Mouse (Mus musculus) midbrain, embryonic 10.5 days (tissue): ENCODE data around the gene Ggta1. TPM values are rescaled to one million over a fixed set of nuclear protein-coding genes. Genes with fewer than 3 reads are reported as not detected.

ENCODE experiments used
- DNase-seq: peaks from one replicate; pipeline ENCODE4 v3.0.0-alpha.2; 2017; ENCODE audit warnings: low spot score
- H3K27ac ChIP-seq: fragments of 300-500 bp; sonication (generic); replicated peaks from 2 replicates; pipeline ENCODE4 v1.5.1; 2016; ENCODE audit warnings: mild to moderate bottlenecking
- H3K27me3 ChIP-seq: fragments of 300-500 bp; sonication (generic); 2 replicates; pipeline ENCODE4 v1.6.1; 2016; ENCODE audit warnings: low read depth, mild to moderate bottlenecking; ENCODE audit not compliant: poor library complexity, severe bottlenecking
- H3K36me3 ChIP-seq: fragments of 300-500 bp; sonication (generic); 2 replicates; pipeline ENCODE4 v1.6.1; 2016; ENCODE audit warnings: mild to moderate bottlenecking, moderate library complexity
- H3K4me1 ChIP-seq: fragments of 300-500 bp; sonication (generic); 2 replicates; pipeline ENCODE4 v1.6.1; 2016
- H3K4me3 ChIP-seq: fragments of 300-500 bp; sonication (generic); 2 replicates; pipeline ENCODE4 v1.5.1; 2016; ENCODE audit warnings: mild to moderate bottlenecking, moderate library complexity
- H3K9me3 ChIP-seq: fragments of 300-500 bp; sonication (generic); replicated peaks from 2 replicates; pipeline ENCODE4 v1.6.1; 2016; ENCODE audit warnings: mild to moderate bottlenecking
- WGBS: fragments of 180-500 bp; shearing (Covaris S2); methylation state at CpG from one replicate; pipeline ENCODE4 v1.1.7; 2016; 5-methylcytosine and 5-hydroxymethylcytosine counted together
- polyA plus RNA-seq: library from polyadenylated mRNA; unstranded; fragments of >200 nt; fragmentation: Nextera tagmentation; extraction: Ambion mirVana; gene quantifications from 2 replicates; pipeline ENCODE4 v1.2.1, GENCODE M21; 2016

The Ggta1 gene
- polyA plus RNA-seq, 1 experiment from 2014 or later = 6.0 TPM

DNA sequence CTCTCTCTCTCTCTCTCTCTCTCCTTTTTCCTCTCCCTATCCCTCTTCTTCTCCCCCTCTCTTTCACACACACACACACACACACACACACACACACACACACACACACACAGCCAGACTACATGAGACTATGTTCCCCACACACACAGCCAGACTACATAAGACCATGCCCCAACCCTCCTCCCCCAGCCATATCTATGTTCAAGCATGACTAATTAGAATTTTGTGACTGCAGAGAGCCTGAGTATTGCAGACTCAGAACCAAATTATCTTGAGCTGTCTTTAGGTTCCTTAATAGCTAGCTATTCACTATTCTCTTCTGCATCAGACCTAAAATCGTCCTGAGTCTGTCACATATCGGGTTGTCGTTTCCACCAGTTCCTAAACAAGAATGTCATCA is 39.5 kb upstream of the Ggta1 start:
- 87% methylated on average over 3 of the region's 3 CpGs for WGBS
- Histone ChIP-seq H3K9me3 (no peaks in the 10 kb centered on the region), H3K27ac (no peak overlapping the region), H3K36me3 (no peaks in the 10 kb centered on the region), H3K4me1 (peaks cover 15% of the 10 kb centered on the region), H3K4me3 (no peak overlapping the region), H3K27me3 (no peaks in the 10 kb centered on the region)
- DNase-seq = no peak

DNA sequence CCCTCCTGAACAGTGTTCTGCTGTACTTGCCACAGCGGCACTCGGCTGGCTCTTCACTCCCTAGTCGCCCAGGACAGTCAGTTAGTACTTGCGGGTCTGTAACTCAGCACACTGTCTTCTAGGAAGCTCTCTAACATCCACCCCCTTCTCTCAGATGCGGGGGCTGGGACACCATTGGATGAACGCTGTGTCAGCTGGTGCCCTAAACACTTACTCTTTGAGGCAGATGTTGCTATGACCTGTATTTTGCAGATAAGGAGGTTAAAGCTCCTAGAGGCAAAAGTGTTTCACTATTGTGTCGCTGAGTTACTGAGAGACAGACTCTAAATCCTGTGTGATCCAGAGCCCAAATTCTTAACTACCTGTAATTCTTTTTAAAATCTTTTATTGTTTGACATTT is 36.4 kb upstream of the Ggta1 start:
- H3K4me3 ChIP-seq = no peak overlapping the region
- no peak overlapping the region for H3K27ac ChIP-seq
- H3K36me3 ChIP-seq = no peaks in the 10 kb centered on the region
- no peaks in the 10 kb centered on the region for H3K9me3 ChIP-seq
- 80% methylated on average over 7 of the region's 7 CpGs for WGBS
- 0 out of 2 replicates have a peak, but pooled peaks cover 3% of the 10 kb centered on the region for H3K4me1 ChIP-seq
- DNase-seq = no peak
- H3K27me3 ChIP-seq = no peaks in the 10 kb centered on the region

DNA sequence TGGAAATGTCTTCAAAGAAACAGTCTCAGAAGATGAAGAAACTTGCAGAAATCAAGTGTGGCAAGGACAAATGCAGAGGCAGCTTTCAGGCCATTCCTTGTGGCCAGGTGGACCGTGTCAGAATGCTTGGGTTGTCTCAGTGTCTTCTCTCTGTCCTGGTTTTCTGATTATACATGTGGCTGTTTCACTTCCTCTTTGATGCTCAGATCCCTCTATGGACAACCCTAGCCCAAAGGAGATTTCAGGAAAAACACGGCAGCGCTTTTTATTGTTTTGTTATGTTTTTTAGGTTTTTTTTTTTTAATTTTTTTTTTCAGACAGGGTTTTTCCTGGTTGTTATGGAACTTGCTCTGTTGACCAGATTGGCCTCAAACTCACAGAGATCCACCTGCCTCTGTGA is 35.9 kb upstream of the Ggta1 start:
- Histone ChIP-seq H3K36me3 (no peaks in the 10 kb centered on the region), H3K27ac (no peak overlapping the region), H3K4me3 (no peak overlapping the region), H3K27me3 (no peaks in the 10 kb centered on the region), H3K4me1 (0 out of 2 replicates have a peak, but pooled peaks cover 3% of the 10 kb centered on the region), H3K9me3 (no peaks in the 10 kb centered on the region)
- no peak for DNase-seq
- 91% methylated on average over 3 of the region's 3 CpGs for whole genome bisulfite sequencing

DNA sequence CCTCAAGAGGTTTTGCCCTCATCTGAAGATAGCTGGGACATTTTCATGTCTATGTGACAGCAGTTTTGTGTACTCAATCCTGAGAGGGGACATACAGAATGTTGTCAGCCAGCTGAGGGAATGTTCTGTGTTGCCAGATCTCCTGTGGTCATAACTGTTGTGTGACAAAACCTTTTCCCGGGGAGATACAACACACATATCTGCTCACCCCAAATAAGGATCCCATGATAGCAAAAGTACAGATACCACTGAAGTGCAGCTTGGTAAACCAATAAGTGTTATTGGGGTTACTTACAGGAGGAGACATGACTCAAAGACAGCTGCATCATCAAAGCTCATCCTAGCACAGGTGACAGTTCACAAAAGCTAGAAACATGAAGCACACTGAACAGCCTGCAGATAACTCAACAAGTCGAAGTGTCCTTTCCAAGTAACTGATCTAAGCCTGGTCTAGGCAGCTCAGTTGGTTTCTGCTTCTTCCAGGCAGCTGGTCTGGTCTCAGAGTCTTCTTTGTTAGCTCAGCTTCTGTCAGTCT is 34.7 kb upstream of the Ggta1 start:
- no peak overlapping the region for H3K4me3 ChIP-seq
- no peak overlapping the region for H3K27ac ChIP-seq
- no peaks in the 10 kb centered on the region for H3K27me3 ChIP-seq
- no peaks in the 10 kb centered on the region for H3K36me3 ChIP-seq
- no peaks in the 10 kb centered on the region for H3K4me1 ChIP-seq
- DNase-seq = no peak
- 71% methylated on average over 2 of the region's 2 CpGs for WGBS
- H3K9me3 ChIP-seq = no peaks in the 10 kb centered on the region

DNA sequence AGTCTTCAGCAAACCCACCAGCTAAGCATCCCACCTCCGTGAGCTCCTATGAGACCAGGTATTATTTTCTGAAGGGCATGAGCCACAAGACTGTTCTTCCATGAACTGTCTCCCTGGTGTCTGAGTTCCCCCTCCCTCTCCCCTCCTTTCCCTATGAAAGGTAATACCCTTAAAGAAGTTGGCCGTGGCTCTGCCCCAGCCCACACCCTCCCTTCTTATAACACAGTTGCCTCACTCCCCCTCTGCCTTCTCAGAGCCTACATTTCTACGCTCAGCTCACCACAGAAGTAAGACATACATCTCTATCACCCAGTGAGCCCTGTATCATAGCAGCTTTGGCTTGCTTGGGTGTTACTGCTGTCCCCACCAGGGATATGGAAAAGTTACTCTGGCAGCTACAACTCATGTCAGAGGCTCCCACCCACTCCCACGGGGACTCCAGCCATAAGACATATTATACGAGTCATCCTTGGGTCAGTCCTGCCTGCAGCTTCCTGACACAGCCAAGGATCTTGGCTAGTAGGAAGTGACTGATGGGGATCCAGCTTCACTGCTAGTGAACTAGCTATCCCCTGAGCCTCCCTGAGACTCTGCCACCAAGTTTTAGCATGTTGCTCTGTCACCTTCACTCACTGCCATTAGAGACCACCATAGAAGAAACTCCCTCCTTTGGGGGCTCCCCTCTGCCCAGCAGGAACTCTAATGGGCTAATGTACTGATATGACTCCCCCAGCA is 33.4 kb upstream of the Ggta1 start:
- WGBS = 84% methylated on average over 5 of the region's 5 CpGs
- Histone ChIP-seq H3K36me3 (no peaks in the 10 kb centered on the region), H3K9me3 (no peaks in the 10 kb centered on the region), H3K27ac (no peak overlapping the region), H3K27me3 (no peaks in the 10 kb centered on the region), H3K4me1 (no peaks in the 10 kb centered on the region), H3K4me3 (no peak overlapping the region)
- no peak for DNase-seq

DNA sequence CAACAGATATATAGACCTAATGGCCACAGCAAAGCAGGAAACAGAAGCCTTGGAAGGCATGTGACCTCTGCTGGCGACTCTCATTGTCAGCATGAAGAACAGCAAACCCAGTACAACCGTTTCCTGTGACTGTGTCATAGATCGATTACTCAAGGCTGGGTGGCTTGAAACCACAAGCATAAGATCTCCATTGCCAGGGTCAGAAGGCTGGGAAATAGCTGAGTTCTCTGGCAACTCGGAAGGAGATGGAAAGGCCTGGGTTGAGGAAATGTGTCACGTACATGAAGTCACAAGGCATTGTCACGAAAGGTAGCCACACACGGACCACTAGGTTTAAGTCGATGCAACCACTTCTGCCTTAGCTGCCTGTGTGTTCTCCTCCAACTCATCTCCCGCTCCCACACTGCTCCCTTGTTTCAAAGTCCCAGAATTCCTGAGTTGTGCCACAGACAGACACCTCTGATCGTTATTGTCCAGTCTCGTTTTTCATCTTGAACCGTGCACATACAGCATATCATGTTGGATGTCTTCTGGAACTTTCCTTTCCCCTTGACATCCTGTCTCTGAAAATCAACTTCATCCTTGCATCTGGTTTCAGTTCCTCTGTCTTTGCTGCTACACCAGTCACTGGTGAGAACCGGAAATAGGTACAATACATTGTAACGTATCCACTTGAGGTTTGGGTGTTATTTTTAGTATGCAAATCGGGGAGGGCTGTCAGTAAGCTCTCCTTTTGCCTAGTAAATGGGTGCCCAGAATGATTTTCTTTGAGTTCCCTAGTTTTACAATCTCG is 32.7 kb upstream of the Ggta1 start:
- H3K4me3 ChIP-seq = no peak overlapping the region
- no peaks in the 10 kb centered on the region for H3K36me3 ChIP-seq
- H3K27me3 ChIP-seq = no peaks in the 10 kb centered on the region
- WGBS = 87% methylated on average over 16 of the region's 16 CpGs
- H3K9me3 ChIP-seq = no peaks in the 10 kb centered on the region
- no peak for DNase-seq
- H3K4me1 ChIP-seq = peaks cover 3% of the 10 kb centered on the region
- no peak overlapping the region for H3K27ac ChIP-seq

DNA sequence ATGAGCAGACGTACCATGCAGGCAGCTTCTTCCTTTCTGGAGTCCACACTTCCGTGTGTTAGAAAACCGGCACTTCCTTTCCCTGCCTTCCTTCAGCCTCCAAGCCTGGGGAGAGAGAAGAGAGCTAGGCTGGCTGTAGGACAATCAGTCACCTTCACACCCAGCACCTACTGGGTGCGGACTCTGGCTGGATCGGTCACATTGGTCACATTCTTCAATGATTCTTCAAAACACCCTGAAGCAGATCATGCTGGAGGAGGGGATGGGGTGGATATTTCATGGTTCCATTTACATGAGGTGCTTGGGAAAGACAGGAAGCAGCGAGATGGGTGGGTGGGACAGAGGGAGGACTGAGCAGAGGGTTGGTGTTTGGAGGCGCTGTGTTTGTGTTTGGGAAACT is 30.5 kb upstream of the Ggta1 start:
- DNase-seq = no peak

DNA sequence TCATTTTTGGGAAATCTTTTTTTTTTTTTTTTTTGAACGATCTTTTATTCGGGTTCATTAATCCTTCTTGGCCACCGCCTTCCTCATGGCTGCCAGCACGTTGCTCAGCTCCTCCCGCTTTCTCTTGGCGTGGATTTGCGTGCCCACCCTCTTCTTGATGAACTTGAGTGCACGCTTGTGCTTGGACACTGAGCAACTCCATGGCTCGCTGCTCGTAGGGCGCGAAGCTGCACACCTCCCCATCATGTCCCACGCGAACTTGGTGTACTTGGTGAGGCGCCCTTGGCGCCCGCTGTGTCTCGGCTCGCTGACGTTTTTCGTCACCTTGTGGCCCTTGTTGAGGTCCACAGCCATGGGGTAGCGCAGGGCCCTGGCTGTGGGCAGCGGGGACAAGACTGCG is 28.1 kb upstream of the Ggta1 start:
- H3K9me3 ChIP-seq = no peaks in the 10 kb centered on the region
- no peaks in the 10 kb centered on the region for H3K36me3 ChIP-seq
- no peak overlapping the region for H3K27ac ChIP-seq
- no peaks in the 10 kb centered on the region for H3K27me3 ChIP-seq
- no peak overlapping the region for H3K4me3 ChIP-seq
- peaks cover 30% of the 10 kb centered on the region for H3K4me1 ChIP-seq
- DNase-seq = no peak
- 90% methylated on average over 24 of the region's 24 CpGs for WGBS

More for the DNA sequence above, 30.5 kb upstream of the Ggta1 start:
- no peak overlapping the region for H3K27ac ChIP-seq
- no peaks in the 10 kb centered on the region for H3K27me3 ChIP-seq
- H3K36me3 ChIP-seq = no peaks in the 10 kb centered on the region
- H3K4me3 ChIP-seq = no peak overlapping the region
- H3K9me3 ChIP-seq = no peaks in the 10 kb centered on the region
- 91% methylated on average over 7 of the region's 7 CpGs for WGBS
- peaks cover 12% of the 10 kb centered on the region for H3K4me1 ChIP-seq

DNA sequence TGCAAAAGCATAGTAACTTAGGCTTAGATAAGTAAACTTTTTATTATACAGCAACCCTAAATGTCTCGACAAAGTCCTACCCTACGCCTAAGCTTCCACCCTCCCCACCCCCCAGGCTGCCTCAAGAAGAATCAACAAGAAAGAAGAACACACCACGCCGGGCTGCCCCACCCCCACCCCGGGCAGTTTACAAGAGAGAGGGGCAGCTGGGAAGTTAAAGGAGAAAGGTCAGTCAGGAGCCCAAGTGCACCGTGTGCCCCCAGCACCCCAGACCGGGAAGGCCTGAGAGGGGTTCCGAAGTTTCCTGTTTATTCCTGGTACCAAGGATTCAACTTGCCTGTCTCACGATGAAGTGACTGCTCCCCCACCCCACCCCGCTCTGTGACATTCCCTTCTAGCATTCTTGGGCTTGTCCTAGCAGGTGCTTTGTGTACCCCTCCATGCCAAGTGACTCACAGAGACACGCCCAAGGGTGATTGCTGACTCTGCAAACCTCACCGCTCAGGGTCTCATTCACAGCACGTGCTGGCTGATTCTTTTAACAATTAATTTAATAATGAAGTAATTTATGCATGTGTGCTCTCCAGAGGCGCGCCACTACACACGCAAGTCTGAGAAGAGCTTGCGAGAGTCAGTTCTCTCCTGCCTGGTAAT is 27.6 kb upstream of the Ggta1 start:
- peaks cover 31% of the 10 kb centered on the region for H3K4me1 ChIP-seq
- no peaks in the 10 kb centered on the region for H3K36me3 ChIP-seq
- H3K9me3 ChIP-seq = no peaks in the 10 kb centered on the region
- H3K4me3 ChIP-seq = peak overlapping the region; percentile 3; the same call in 1 of the 2 replicates
- DNase-seq = no peak
- 39% methylated on average over 17 of the region's 17 CpGs for WGBS
- peak overlapping the region; percentile 61 for H3K27ac ChIP-seq
- H3K27me3 ChIP-seq = no peaks in the 10 kb centered on the region

DNA sequence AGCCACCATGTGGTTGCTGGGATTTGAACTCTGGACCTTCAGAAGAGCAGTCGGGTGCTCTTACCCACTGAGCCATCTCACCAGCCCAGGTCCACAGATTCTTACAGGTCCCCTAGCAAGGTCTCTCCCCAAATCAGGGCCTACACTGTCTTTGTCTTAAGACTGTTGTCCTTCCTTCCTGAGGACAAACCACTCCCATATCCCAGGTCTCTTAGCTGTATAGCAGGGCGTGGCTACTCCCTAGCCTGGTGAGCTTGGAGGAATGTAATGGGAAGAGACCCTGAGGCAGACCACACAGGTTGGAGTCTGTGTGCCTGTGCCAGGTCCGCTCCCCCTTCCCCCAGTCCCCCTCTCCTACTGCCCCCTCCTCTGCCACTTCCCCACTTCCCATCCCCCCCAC is 24.7 kb upstream of the Ggta1 start:
- Histone ChIP-seq H3K36me3 (no peaks in the 10 kb centered on the region), H3K4me1 (peaks cover 31% of the 10 kb centered on the region), H3K9me3 (no peaks in the 10 kb centered on the region), H3K27me3 (no peaks in the 10 kb centered on the region), H3K27ac (no peak overlapping the region; the same call in 1 of the 2 replicates), H3K4me3 (no peak overlapping the region)
- 80% methylated on average over 3 of the region's 3 CpGs for WGBS
- no peak for DNase-seq

DNA sequence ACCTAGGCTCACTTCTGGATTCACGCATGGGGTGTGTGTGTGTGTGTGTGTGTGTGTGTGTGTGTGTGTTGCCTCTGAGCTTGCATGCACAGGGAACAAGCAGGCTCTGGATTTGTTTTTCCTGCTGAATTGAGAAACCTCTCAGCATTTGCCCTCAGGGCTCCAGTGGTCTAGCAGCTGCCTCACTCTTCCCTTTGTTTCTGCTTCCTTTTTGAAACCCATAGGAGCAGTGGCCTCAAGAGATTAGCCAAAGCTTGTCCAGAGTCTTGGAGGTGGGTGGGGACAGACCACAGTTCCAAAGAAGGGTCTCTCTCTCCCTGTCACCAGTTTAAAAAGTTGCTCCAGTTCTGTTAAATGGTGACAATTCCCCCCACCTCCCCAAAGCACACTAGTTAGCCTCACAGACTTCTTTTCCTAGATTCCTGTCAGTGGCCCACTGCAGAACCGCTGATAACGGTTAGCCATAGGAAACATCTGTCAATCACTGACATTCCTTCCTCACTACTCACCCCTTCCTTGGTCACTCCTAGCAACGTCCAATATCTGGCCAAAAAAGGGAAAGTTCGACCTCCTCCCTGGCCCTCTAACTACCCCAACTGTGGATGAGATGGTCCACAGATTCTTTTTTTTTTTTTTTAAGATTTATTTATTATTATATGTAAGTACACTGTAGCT is 24.1 kb upstream of the Ggta1 start:
- Histone ChIP-seq H3K27ac (peak overlapping the region; percentile 64), H3K27me3 (no peaks in the 10 kb centered on the region), H3K9me3 (no peaks in the 10 kb centered on the region), H3K4me1 (peaks cover 32% of the 10 kb centered on the region), H3K36me3 (no peaks in the 10 kb centered on the region), H3K4me3 (no peak overlapping the region)
- DNase-seq = peak; percentile 29
- 31% methylated on average over 5 of the region's 5 CpGs for WGBS

DNA sequence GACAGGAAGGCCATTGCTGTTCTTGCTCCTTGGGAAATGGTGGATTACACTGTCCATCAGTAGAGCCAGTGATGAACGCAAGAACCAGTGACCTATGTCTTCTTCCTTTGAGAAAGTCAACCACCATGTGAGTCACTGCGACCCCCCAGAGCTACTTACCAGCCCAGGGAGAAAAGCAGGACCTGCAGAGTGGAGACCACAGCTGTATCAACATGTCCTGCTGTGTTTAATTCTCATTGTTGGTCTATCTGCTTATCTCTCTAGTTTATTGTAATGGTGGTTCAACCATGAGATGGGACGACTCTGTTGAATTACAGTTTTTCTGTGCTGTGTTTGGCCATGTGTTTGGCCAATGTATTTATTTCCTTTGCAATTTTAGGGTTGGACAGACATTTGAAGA is 21.1 kb upstream of the Ggta1 start:
- Histone ChIP-seq H3K27ac (no peak overlapping the region), H3K4me3 (no peak overlapping the region), H3K27me3 (no peaks in the 10 kb centered on the region), H3K36me3 (no peaks in the 10 kb centered on the region), H3K4me1 (peaks cover 42% of the 10 kb centered on the region), H3K9me3 (no peaks in the 10 kb centered on the region)
- no peak for DNase-seq
- WGBS = 83% methylated on average over 3 of the region's 3 CpGs
